Mouse (Mus musculus): ENCODE measurements around the gene Aph1c. TPM values are rescaled to one million over a fixed set of nuclear protein-coding genes. Genes with fewer than 3 reads are reported as not detected.
"Not testable (repeated sequence)": the region's sequence is repeated elsewhere in the genome, so short reads cannot be mapped to it uniquely, and the experiment has no call there.

Gene Aph1c
- polyA plus RNA-seq, 2 experiments: 0.77 to 2.5 TPM

DNA sequence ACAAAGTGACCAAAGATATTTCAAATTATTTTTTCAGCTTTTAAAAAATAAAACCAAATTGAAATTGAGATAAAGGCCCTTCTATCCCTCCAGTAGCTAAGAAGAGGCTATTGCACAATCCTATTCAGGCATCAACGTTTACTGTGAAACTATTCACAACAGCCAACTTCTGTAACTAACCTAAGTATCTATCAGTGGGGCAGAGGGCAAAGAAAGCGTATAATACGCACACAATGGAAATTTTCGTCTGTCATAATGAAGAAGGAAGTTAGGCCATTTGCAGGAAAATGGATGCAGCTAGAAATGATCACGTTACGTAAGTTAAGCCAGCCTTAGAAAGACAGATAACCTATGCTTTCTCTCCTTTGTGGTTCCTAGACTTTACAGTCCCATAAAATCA lies 45.0 kb upstream of the Aph1c start:
- DNase-seq (ENCODE audit: low read depth in 3 of 3, low spot score in 3 of 3) (no peak), ATAC-seq (ENCODE audit: insufficient read depth) (no peak)
- H3K4me1 ChIP-seq (replicated peaks; ENCODE audit: control insufficient read depth in 2 of 2, insufficient read depth in 2 of 2, low read length in 1 of 2): peaks cover 13 to 19% of the 10 kb centered on the region in 2 experiments
- H3K27me3 ChIP-seq (ENCODE audit: control insufficient read depth, insufficient read depth, low read length): no peaks in the 10 kb centered on the region
- no peak overlapping the region for H3K4me2 ChIP-seq (ENCODE audit: low read depth)
- no peak for TF ChIP-seq EP300 (IDR thresholded peaks at IDR 0.05; ENCODE audit: low read depth)
- TF ChIP-seq CTCF (IDR thresholded peaks at IDR 0.05; ENCODE audit: low read depth): no peak
- no peak overlapping the region for H3K27ac ChIP-seq
- no peaks in the 10 kb centered on the region for H3K9me3 ChIP-seq (ENCODE audit: control insufficient read depth, low read length)
- no peak overlapping the region for H3K9ac ChIP-seq (replicated peaks)
- no peak overlapping the region for H3K4me3 ChIP-seq (ENCODE audit: insufficient read depth in 1 of 2, low read depth in 2 of 2, low read length in 2 of 2)
- no peaks in the 10 kb centered on the region; the same call in 1 of the 2 replicates for H3K36me3 ChIP-seq (replicated peaks; ENCODE audit: control insufficient read depth, insufficient read depth, low read depth)
- WGBS (ENCODE audit: insufficient replicate concordance): 76% methylated on average over 6 of the region's 6 CpGs

DNA sequence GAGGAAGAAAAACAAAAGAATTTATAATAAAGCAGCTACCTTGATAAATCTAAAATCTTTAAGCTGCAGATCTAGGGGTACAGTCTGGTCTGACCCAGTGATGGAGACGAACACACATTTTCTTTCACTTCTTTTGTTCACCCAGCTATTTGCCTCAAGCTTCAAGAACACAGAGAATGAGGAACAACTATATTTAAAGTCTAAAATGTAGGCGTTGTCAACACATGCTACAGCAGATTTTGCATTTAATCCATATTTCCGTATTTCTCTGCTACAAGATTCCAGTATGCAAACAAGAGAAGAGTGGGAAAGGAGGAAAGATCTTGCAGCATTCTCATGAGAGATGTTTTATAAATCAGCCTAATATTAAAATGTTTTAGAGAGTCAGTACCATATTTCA lies 44.4 kb upstream of the Aph1c start:
- no peaks in the 10 kb centered on the region; the same call in 1 of the 2 replicates for H3K36me3 ChIP-seq (replicated peaks; ENCODE audit: control insufficient read depth, insufficient read depth, low read depth)
- H3K27ac ChIP-seq: no peak overlapping the region
- H3K4me1 ChIP-seq (replicated peaks; ENCODE audit: control insufficient read depth in 2 of 2, insufficient read depth in 2 of 2, low read length in 1 of 2): peaks cover 11 to 20% of the 10 kb centered on the region in 2 experiments
- no peaks in the 10 kb centered on the region for H3K9me3 ChIP-seq (ENCODE audit: control insufficient read depth, low read length)
- ATAC-seq (ENCODE audit: insufficient read depth) (no peak), DNase-seq (ENCODE audit: low read depth in 3 of 3, low spot score in 3 of 3) (no peak)
- TF ChIP-seq EP300 (IDR thresholded peaks at IDR 0.05; ENCODE audit: low read depth): no peak
- no peak overlapping the region for H3K9ac ChIP-seq (replicated peaks)
- 77% methylated on average over 3 of the region's 3 CpGs for WGBS (ENCODE audit: insufficient replicate concordance)
- H3K27me3 ChIP-seq (ENCODE audit: control insufficient read depth, insufficient read depth, low read length): no peaks in the 10 kb centered on the region
- no peak overlapping the region for H3K4me3 ChIP-seq (ENCODE audit: insufficient read depth in 1 of 2, low read depth in 2 of 2, low read length in 2 of 2)
- H3K4me2 ChIP-seq (ENCODE audit: low read depth): no peak overlapping the region

DNA sequence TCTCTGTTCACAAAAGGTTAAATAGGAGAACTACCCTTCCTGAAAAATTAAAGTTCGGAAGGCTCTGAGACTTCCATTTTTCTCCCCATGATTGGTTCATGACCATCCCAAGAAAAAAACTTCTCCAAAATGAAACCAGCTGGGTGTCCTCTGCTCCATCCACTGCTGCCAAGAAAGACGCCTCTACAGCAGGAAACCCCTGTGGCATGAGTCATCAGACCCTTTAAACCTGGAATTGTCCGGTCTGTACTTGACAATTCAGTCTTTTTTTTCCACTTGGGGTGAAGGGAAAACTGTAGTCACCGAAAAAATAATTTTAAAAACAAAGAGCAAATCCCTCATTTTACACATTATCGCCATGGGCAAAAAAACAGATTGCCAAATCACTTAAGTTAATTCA lies 42.1 kb upstream of the Aph1c start:
- H3K27ac ChIP-seq: no peak overlapping the region
- H3K36me3 ChIP-seq (replicated peaks; ENCODE audit: control insufficient read depth, insufficient read depth, low read depth): no peaks in the 10 kb centered on the region; the same call in 1 of the 2 replicates
- no peaks in the 10 kb centered on the region for H3K27me3 ChIP-seq (ENCODE audit: control insufficient read depth, insufficient read depth, low read length)
- H3K4me2 ChIP-seq (ENCODE audit: low read depth): no peak overlapping the region
- peaks cover 0 to 3% of the 10 kb centered on the region in 2 experiments; a peak in 1 of 4 replicates for H3K4me1 ChIP-seq (replicated peaks; ENCODE audit: control insufficient read depth in 2 of 2, insufficient read depth in 2 of 2, low read length in 1 of 2)
- no peak overlapping the region for H3K4me3 ChIP-seq (ENCODE audit: insufficient read depth in 1 of 2, low read depth in 2 of 2, low read length in 2 of 2)
- 78% methylated on average over 5 of the region's 5 CpGs for WGBS (ENCODE audit: insufficient replicate concordance)
- ATAC-seq (ENCODE audit: insufficient read depth) (no peak), DNase-seq (ENCODE audit: low read depth in 3 of 3, low spot score in 3 of 3) (no peak)
- no peaks in the 10 kb centered on the region for H3K9me3 ChIP-seq (ENCODE audit: control insufficient read depth, low read length)
- H3K9ac ChIP-seq (replicated peaks): no peak overlapping the region
- TF ChIP-seq CTCF (IDR thresholded peaks at IDR 0.05; ENCODE audit: low read depth): no peak
- no peak for TF ChIP-seq EP300 (IDR thresholded peaks at IDR 0.05; ENCODE audit: low read depth)

DNA sequence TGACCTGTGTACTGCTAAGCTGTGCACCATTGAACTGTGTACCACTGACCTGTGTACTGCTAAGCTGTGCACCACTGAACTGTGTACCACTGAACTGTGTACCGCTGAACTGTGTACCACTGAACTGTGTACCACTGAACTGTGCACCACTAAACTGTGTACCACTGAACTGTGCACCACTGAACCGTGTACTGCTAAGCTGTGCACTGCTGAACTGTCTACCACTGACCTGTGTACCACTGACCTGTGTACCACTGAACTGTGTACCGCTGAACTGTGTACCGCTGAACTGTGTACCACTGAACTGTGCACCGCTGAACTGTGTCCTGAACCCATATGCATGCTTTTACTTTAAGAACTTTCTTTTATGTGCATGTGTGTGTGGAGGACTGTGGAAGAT lies 39.8 kb upstream of the Aph1c start:
- 95% methylated on average over 5 of the region's 5 CpGs for whole genome bisulfite sequencing (ENCODE audit: insufficient replicate concordance)

DNA sequence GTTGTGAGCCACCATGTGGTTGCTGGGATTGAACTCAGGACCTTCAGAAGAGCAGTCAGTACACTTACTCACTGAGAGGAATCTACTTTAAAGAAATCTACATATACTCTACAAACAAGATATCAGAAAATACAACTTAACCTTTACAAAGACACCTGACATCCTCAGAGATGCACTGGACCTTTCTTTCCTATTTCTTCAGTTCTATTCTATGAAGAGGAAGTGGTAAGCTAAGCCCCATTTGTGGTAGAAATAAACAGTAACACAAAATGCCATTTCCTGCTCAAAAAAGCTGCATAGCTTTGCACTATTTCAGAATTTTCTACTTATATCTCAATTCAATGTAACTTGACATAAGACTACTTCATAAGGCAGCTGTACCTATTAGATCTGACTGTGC lies 39.0 kb upstream of the Aph1c start:
- Histone ChIP-seq H3K36me3 (replicated peaks; ENCODE audit: control insufficient read depth, insufficient read depth, low read depth) (no peaks in the 10 kb centered on the region; the same call in 1 of the 2 replicates), H3K4me1 (replicated peaks; ENCODE audit: control insufficient read depth in 2 of 2, insufficient read depth in 2 of 2, low read length in 1 of 2) (peaks cover 0 to 3% of the 10 kb centered on the region in 2 experiments; a peak in 1 of 4 replicates), H3K27me3 (ENCODE audit: control insufficient read depth, insufficient read depth, low read length) (no peaks in the 10 kb centered on the region), H3K9ac (replicated peaks) (no peak overlapping the region), H3K4me3 (ENCODE audit: insufficient read depth in 1 of 2, low read depth in 2 of 2, low read length in 2 of 2) (no peak overlapping the region), H3K27ac (no peak overlapping the region), H3K4me2 (ENCODE audit: low read depth) (no peak overlapping the region), H3K9me3 (ENCODE audit: control insufficient read depth, low read length) (no peaks in the 10 kb centered on the region)
- DNase-seq (ENCODE audit: low read depth in 3 of 3, low spot score in 3 of 3) (no peak), ATAC-seq (ENCODE audit: insufficient read depth) (no peak)
- TF ChIP-seq EP300 (IDR thresholded peaks at IDR 0.05; ENCODE audit: low read depth) (no peak), CTCF (IDR thresholded peaks at IDR 0.05; ENCODE audit: low read depth) (no peak)

More for the DNA sequence above, 39.8 kb upstream of the Aph1c start:
- Histone ChIP-seq H3K9me3 (ENCODE audit: control insufficient read depth, low read length) (no peaks in the 10 kb centered on the region), H3K36me3 (replicated peaks; ENCODE audit: control insufficient read depth, insufficient read depth, low read depth) (no peaks in the 10 kb centered on the region; the same call in 1 of the 2 replicates), H3K4me3 (ENCODE audit: insufficient read depth in 1 of 2, low read depth in 2 of 2, low read length in 2 of 2) (no peak overlapping the region), H3K27ac (no peak overlapping the region), H3K9ac (replicated peaks) (no peak overlapping the region), H3K4me2 (ENCODE audit: low read depth) (no peak overlapping the region), H3K4me1 (replicated peaks; ENCODE audit: control insufficient read depth in 2 of 2, insufficient read depth in 2 of 2, low read length in 1 of 2) (peaks cover 0 to 3% of the 10 kb centered on the region in 2 experiments; a peak in 1 of 4 replicates), H3K27me3 (ENCODE audit: control insufficient read depth, insufficient read depth, low read length) (no peaks in the 10 kb centered on the region)
- no peak for TF ChIP-seq EP300 (IDR thresholded peaks at IDR 0.05; ENCODE audit: low read depth)
- TF ChIP-seq CTCF (IDR thresholded peaks at IDR 0.05; ENCODE audit: low read depth): no peak
- DNase-seq (ENCODE audit: low read depth in 3 of 3, low spot score in 3 of 3) (no peak), ATAC-seq (ENCODE audit: insufficient read depth) (no peak)

DNA sequence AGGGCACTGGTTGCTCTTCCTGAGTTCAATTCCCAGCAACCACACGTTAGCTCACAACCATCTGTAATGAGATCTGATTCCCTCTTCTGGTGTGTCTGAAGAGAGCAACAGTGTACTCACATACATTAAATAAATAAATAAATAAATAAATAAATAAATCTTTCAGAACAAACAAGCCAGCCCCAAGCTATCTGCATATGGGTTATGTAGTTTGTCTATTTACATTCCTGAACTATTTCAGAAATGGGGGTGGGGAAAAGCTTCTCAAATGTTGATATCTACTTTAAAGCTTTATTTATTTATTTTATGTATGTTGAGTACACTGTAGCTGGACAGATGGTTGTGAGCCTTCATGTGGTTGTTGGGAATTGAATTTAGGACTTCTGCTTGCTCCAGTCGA lies 38.5 kb upstream of the Aph1c start:
- H3K9me3 ChIP-seq (ENCODE audit: control insufficient read depth, low read length); H3K27me3 ChIP-seq (ENCODE audit: control insufficient read depth, insufficient read depth, low read length); H3K9ac ChIP-seq (replicated peaks); DNase-seq (ENCODE audit: low read depth in 3 of 3, low spot score in 3 of 3); H3K4me1 ChIP-seq (replicated peaks; ENCODE audit: control insufficient read depth in 2 of 2, insufficient read depth in 2 of 2, low read length in 1 of 2); ATAC-seq (ENCODE audit: insufficient read depth); H3K36me3 ChIP-seq (replicated peaks; ENCODE audit: control insufficient read depth, insufficient read depth, low read depth); H3K27ac ChIP-seq; H3K4me3 ChIP-seq (ENCODE audit: insufficient read depth in 1 of 2, low read depth in 2 of 2, low read length in 2 of 2); H3K4me2 ChIP-seq (ENCODE audit: low read depth): not testable (repeated sequence)
- 69% methylated on average over 2 of the region's 2 CpGs for WGBS (ENCODE audit: insufficient replicate concordance)
